Mouse (Mus musculus) embryonic fibroblast, embryonic 13.5 days (primary cell): ENCODE results near the gene Fetub.

Source experiments
- CTCF ChIP-seq: IDR thresholded peaks from 2 replicates; pipeline ENCODE4 v1.5.1; 2011; ENCODE audit warnings: mild to moderate bottlenecking, control low read depth, low read length, moderate library complexity, borderline replicate concordance; ENCODE audit not compliant: insufficient read depth
- POLR2A ChIP-seq: IDR thresholded peaks from 2 replicates; pipeline ENCODE4 v1.6.1; 2011; ENCODE audit warnings: low read depth, mild to moderate bottlenecking, control low read depth, low read length, moderate library complexity

DNA sequence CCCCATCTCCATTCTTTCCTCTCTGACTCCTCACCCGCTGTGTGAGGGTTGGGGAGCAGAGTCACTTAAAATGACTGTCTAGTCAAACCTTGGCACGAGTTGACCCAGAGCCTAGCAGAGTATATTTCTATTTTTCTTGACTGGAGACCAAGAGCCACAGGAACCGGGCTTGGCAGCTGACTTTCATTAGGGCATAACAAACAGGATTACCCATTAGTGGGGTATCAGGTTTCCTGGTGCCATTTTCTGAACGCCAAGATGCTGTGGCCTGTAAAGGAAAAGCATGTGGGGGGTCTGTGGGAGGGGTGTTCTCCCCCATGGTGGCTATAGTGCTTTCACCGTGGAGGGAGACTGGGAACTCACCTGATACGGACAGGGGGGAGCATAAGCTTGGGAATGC lies 37.2 kb upstream of the Fetub start:
- no peak for TF ChIP-seq POLR2A
- TF ChIP-seq CTCF, result no peak
